Mouse (Mus musculus): ENCODE data around the gene Calhm1. TPM values are rescaled to one million over a fixed set of nuclear protein-coding genes. Genes with fewer than 3 reads are reported as not detected.

Gene Calhm1
- polyA plus RNA-seq, 1 experiment from 2014 or later, result not detected

Other genes with a start within 250 kb of the Calhm1 start
- not detected in 3 replicates for gene Ina, start 129.6 kb downstream of the Calhm1 start, polyA plus RNA-seq (2018)
- gene Nt5c2, start 129.1 kb downstream of the Calhm1 start, polyA plus RNA-seq (2018), result 37.6 to 49.9 TPM (median 47.8 TPM) in 3 replicates
- 4.3 to 11.3 TPM (median 6.7 TPM) in 3 replicates for gene Pcgf6, start 93.3 kb downstream of the Calhm1 start, polyA plus RNA-seq (2018)
- 3.1 to 3.3 TPM (median 3.2 TPM) in 3 replicates for gene Taf5, start 76.5 kb downstream of the Calhm1 start, polyA plus RNA-seq (2018)
- 471 to 670 TPM (median 529 TPM) in 3 replicates for gene Usmg5, start 53.6 kb downstream of the Calhm1 start, polyA plus RNA-seq (2018)
- 9.7 to 16.3 TPM (median 12.2 TPM) in 3 replicates for gene Pdcd11, start 53.5 kb downstream of the Calhm1 start, polyA plus RNA-seq (2018)
- gene Calhm2, start 6.0 kb downstream of the Calhm1 start, polyA plus RNA-seq (2018), result 9.2 to 20.5 TPM (median 12.1 TPM) in 3 replicates
- gene Calhm3, start 13.5 kb upstream of the Calhm1 start, polyA plus RNA-seq (2018), result not detected in 3 replicates
- 0.17 to 0.48 TPM (median 0.21 TPM) in 3 replicates for gene Neurl1a, start 34.6 kb upstream of the Calhm1 start, polyA plus RNA-seq (2018)

Measured in macrophage (primary cell).